Mouse (Mus musculus) activated CD4-positive, CD25-positive, alpha-beta regulatory T cell, adult 4 months (primary cell): ENCODE measurements around the gene Fig4. TPM values are rescaled to one million over a fixed set of nuclear protein-coding genes. Genes with fewer than 3 reads are reported as not detected.

ENCODE experiments used
- ATAC-seq: one replicate; pipeline ENCODE4 v1.8.0; 2017
- polyA plus RNA-seq, 2 experiments: library from polyadenylated mRNA; unstranded; fragments of 100-300 nt; shearing (Covaris generic); gene quantifications; one replicate each; pipeline ENCODE4 v1.2.1; 2017

Fig4 gene
- 10 to 100 TPM in 1 of 2 experiments, 1 to 10 TPM in 1; 9.9 to 13.1 TPM for polyA plus RNA-seq

DNA sequence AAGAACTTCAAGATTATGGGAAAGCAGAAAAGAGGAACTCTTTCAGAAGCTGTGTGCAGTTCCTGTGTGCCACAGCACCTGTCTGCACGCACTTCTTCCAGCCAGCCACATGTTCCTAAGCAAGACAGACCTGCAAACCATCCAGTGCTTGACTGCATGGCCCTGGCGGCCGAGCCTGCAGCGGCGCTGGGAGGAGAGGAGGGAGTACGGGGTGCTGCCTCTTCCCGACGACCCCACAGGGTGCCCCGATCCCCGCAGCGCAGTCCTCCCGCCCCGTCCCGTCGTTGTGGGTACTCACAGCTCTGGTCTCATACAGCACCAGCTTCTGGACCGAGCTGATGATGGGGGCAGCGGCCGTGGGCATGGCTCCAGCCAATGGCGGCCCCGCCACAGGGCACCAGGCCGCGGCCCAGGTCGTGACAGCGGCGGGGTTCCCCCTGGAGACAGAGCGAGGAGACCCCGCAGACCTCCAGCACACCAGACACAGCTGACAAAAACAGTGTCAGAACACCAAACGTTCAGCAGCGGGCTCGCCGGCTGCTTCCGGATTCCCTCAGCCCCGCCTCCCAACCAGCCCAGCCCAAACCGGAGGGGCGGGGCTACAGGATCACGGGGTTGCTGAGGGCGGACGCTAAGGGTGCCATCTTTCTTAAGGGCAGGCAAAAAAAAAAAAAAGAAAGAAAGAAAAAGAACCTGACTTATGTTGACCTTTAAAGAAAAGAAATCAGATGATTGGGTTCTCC is at the start of gene Fig4:
Fig4 (minus strand) TSS at position 572 of the 743 bp plus-strand sequence.
- peak; percentile 87 for ATAC-seq

DNA sequence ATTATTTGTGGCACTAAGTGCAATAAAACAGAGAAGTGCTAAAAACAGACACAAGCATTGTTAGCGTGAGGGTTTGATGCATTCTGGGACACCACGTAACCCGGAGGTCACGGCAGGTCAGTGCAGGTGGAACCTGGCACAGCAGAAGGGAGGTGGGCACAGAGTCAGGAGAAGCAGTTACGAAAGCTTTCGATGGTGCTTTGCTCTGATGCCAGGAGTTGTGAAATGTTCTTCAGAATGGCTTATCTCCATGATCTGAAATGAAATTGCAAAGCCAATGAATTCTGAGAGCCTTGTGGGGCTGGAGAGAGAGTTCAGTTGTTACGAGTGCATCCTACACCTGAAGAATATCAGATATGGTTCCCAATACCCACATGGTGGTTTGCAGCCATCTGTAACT is 38.3 kb upstream of the Fig4 start:
- no peak for ATAC-seq

DNA sequence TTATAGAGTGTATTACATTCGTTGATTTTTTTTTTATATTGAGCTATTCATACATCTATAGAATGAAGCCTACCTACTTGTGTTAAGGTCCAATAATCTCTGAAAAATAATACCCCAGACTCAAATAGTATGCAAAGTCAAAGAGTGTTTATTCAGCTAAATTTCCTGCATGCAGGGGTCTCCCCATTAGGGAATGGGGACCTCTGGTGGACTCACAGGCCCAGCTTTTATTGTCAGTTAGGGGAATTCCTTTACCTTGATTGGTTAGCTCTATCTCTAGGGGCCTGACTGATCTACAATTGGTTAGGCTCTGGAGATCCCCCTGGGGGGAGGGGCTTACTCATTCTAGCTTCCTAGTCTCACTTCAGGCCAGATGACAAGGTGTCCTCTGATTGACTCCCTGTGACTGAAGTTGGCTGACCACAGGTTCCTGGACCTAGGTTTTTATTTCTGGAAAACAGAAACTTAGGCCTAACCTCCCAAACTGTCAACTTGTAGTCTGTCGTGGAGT is 29.5 kb upstream of the Fig4 start:
- no peak for ATAC-seq

DNA sequence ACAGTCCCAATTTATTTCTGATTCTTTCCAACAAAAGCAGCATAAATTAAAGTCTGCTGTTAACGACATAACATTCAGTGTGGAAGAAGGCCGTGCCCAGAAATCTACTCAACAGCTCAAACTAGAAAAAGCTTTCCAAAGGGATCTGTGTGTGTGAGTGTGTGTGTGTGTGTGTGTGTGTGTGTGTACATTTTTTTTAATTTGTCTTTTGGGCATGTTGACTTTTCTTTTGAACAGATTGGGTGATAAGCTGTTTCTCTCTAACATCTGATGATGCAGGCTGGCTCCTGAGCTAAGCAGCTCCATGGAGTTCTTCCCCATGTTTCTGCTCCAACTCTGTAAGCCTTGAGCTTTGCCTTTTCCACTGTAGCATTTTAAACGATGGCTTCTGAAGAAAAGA is 12.8 kb upstream of the Fig4 start:
- no peak for ATAC-seq

DNA sequence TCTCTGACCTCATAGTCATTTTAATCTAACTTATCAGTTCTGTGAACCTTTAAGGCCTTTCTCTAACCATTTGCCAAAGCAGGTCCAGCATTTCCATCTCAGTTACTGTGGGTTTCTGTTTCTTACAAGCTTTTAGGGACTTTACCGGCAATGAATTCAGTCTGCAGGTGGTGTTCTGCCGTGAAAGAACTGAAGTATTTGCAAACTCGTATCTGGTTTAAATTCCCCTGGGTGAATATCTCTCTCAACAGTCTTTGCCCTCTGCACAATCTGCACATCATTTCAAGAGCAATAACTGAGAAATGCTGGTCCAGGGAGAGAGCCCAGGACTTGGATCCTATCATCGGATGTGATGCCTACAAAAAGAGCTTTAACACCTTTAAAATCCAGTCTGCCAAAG is 5.1 kb upstream of the Fig4 start:
- no peak for ATAC-seq

DNA sequence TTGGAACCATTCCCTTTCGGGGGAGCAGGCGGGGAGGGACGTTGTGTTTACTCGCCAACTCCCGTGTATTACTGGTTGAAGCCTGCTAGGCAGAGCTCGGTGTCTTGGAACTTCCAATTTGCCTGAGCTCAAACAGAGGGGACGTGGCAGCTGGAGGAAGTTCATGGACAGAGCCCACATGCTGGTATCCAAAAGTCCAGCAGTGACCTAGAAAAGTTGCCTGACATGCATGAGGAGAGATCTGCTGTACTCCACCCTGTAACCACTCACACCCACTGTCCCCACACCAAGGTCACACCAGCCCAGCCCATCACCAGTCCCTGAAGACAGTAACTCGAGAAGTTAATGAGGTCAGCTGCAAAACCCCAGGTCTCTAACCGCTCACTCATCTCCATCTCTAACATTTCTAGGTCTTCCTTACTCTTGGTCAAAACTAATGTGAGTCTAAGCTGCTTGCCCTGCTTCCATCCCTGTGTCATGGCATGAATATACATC is 1.9 kb upstream of the Fig4 start:
- no peak for ATAC-seq

DNA sequence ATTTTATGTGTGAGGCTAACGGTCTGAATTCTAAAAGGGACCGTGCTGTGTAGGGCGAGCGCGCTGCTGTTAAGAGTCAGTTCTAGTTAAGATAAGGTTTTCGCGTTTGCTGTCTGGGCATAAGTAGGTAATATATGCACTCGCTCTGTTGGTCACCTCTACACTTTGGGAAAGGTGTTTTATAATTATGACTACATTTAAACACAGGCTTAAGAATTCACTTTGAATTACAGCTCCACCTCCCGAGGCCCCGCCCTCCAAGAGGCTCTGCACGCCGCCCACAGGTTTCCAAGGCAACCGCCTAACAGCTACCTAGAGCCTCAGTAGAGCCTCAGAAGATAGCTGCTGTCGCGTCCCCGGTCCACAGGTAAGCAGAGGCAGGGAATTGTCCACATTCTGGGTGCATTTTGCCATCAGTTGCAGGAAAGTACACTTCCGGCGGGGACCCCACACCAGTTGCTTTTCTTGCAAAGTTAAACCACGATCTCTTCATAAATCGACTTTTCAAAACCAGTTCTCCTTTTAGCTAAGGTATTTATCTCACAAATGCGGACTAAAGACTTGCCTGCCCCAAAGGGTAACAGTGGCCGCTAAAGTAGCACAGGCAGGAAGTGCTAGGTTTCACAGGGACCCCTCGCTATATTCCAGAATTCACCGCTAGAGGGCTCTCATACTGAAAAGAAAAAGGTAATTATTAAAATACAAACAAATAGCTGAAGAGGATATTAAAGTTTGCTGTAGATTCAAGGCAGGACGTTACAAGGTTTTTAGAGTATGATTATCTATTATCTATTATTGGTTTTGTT is 782 bp upstream of the Fig4 start, which contains the start of gene Ak9:
Ak9 (plus strand) TSS at position 342 of the 806 bp plus-strand sequence.
- peak; percentile 81 for ATAC-seq

DNA sequence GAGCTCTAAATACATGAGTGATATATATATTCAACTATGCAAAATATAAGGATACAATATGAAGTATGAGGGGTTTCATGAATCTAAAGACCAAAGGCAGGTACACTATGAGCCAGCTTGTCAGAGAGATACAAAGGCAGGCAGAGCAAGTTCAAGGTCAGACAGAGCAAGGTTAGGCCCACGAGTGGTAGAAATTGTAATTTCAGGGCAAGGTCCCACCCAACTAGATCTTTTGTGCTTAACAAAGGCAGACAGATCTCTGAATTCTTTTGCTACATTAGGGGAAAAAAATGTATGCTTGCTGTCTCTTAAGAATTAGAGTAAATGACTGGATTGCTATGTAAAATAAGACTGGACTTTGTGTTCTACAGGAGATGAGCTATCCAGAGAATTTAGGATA is 2.9 kb downstream of the Fig4 start:
- ATAC-seq = no peak

DNA sequence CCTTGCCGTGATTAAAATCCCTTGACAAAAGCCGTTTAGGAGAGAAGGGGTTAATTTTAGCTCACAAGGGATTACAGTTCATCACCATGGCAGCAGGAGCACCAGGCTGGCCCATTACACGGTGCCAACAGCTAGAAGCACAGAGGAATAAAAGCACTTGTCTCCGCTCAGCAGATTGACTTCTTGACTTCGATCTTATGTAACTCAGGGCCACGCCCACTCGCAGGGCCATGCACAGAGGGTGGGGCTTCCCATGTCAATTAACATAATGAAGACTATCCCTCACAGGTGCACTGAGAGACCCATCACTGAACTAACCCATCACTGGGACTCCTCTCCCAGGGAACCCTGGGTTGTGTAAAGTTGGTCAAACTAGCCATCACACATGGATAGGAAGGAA is 7.9 kb downstream of the Fig4 start:
- no peak for ATAC-seq

DNA sequence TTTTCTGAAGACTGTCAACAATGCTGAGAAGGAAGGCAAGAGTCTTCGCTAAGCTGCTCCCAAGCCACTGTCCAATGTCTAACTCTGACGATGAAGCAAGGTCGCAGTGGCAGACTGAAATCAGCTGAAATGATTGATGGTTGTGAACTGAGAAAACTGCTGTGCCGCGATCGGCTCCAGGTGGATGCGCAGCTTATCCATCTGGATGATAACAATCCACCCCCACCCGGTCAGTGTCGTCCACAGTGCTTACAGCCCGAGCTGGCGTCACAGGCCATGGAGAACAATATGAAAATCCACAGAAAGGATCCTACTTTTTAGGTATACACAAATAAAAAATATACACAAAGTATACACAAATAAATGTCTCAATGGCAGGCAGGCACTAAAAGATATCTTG is 8.3 kb downstream of the Fig4 start:
- no peak for ATAC-seq

DNA sequence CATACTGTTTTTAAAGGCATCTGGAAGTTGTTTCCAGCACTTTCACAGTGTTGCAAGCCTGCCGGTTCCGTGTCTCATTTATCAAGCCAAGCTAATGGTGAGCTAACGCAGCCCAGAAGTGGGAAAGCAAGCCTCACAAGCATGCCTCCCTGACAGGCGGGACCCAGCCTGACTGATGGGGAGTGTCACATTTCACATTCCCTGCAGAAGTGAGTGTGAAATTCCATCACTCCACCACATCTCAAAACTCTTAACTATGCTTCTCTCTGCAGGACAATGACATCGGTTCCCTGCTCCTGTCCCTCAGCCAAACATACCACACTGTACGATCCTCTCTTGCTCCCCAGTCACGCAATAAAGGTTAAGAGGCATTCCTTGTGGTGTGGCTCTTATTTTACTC is 10.0 kb downstream of the Fig4 start:
- no peak for ATAC-seq

DNA sequence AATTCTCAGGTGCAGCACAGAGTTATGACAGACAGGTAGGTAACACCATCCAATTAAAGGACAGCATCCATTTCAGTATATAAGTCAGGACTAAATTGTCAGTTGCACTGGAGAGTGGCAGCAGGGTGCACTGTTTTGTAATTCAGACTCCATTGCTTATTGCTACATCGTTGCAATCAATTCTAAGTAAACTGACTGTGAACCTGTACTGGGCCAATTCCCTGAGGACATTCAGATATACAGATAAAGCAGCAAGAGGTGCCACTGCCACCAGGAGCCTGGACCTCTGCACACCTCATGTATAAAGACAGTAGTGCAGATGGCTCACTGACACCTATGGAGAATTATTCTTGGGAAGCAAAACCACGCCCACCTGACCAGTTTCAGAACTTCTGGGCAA is 12.0 kb downstream of the Fig4 start:
- ATAC-seq = no peak

DNA sequence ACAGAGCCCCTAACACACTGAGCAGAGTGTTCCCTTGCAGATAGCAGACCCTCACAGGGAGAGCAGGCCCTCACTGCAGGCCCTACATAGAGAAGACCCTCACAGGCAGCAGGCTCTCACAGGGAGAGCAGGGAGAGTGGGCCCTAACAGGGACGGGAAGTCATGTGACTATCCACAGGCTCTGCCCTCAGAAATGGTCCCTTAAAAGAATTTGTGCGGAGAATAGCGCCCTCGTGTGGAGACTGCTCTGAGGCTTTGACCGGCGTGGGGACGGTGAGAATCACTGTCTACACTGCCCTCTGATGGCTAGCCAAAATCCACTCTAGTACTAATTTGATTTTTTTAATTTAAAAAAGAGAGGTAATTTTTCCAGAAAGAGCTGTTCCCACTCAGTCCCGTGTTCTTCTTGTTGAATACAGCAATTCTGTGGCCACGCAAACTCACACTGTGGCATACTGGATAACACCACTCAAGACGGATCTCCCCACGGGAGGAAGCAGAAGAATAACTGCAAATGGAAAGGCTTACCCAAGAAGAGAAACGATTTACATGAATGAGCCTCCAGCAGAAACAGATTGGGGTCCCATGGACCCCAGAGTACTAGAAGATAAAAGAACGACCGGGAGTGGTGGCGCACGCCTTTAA is 14.2 kb downstream of the Fig4 start:
- peak; percentile 83 for ATAC-seq

DNA sequence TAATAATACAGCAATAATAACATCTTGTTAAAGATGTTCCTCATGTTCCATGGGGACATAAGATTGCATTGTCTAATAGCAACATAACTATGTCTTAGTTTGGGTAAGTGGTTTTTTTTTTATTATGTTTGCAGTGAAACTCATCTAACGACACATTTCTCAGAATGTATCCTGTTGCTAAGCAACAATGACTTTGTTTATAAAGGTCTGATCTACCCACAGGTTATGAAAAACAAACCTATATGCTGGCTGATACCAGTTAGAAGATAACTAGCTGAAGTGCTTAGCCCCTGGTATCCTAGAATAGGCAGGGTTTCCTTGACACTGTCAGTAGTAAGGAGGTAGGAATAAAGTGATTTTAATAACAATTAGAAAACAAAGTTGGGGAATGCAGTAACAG is 15.0 kb downstream of the Fig4 start:
- ATAC-seq = peak; percentile 64

DNA sequence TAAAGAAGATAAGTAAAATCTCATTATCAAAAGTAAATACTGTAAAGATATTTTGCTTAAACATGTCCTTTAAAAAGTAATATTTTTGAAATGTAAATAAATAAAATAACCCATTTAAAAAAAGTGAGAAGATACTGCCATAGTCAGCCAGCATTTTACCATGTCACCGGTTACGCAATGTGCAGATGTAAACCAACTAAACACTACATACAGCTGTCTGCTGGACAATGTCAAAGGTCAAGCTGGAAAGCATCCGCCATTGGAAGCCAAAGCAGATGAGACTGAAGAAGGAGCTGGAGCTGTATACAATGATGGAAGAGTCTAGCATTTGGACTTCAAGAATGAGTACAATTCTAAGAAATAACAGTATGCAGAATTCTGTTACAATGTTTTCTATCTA is 15.4 kb downstream of the Fig4 start:
- no peak for ATAC-seq

DNA sequence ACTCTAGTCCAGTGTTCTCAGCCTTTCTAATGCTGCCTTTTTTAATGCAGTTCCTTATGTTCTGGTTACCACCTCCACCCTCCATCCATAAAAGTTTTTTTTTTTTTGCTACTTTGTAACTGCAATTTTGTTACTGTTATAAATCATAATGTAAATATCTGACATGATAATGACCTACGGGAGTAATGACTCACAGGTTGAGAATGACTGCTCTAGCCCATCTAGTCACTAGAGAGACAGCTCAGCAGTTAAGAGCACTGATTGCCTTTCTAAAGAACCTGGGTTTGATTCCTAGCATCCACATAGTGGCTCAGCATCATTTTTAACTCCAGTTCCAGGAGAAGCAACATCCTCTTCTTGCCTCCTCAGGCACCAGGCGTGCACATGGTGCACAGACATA is 21.0 kb downstream of the Fig4 start:
- ATAC-seq = no peak

DNA sequence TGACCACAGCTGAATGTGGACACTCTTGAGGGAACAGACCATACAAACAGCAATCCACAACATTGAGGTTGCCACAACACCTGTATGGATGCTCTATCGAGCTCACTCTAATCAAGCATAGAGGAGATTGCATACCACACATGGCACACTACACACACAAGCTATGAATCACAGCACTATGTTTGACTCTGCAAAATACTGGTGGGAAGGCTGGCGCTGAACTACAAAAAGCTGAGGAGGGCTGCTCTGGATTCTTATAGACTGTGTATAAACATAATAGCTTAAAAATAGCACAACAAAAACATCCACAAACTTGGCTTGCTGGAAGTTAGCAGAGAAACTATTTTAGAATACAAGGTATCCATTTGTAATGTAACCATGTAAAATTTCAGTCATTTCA is 22.3 kb downstream of the Fig4 start:
- no peak for ATAC-seq

DNA sequence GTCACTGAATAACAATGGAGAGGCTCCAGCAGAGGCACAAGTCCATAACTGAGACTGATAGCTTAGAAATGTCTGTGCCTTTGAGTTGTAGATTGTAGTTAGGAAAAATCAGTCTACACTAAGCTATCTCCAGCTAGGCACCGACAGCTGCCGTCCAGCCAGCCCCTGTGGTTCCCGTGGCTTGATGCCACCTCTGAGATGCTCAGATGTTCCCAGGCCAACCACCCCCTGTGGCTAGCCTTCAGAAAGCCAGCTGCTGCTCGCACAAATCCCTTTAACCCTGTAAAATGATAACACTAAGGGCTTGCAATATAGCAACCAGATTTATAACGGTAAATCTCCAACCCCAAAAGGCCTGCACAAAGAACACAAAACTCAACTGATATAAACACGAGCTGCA is 22.9 kb downstream of the Fig4 start:
- no peak for ATAC-seq

DNA sequence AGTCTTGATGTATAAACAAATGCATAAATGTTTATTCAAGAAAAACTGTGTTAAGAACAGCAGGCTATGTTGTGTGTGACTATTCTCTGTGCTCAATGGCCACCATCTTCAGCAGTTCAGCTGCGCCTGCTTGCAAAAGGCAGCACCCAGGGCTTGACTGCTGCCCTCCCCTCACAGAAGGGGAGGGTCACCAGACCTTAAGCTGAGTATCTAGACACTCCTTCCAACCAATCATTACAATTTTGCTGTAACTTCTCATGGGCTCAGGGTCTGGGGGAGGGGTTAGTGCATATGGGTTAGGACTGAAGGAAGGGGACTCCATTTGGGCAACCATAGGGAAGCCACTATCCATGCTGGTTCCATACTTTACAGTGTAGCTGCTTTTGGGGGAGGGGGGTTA is 24.3 kb downstream of the Fig4 start:
- ATAC-seq = no peak

DNA sequence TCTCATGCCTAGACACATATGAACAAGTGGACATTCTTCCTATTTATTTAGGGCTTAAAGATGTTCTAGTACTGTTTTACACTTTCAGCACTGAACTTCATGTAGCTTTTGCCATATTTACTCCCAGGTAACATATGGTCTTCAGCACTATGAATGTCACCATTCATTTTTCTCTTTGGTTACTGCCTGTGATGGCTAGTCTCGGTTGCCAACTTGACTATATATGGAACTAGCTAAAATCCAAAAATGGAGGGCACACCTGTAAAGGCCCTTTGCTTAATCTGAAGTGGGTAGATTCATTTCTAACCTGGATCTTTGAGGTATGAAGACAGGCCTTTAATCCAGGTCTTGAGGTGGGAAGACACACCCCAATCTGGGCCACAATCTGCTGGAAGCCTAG is 28.2 kb downstream of the Fig4 start:
- ATAC-seq = no peak

DNA sequence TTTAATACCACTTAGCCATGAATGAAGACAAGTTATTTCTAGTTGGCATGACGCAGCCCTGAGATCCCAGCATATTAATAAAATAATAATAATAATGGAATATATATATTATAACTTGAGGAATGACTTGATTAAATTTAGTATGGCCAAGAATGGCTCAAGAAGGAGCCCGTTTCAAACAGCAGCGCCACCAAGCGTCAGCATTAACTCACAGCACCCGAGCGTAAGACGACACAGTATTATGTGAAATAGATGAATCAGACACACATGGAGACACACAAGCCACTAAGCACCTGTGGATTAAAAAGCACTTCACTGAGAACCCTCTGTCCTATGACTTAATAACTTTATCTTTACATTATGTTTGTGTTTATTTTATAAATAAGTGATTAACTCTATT is 31.2 kb downstream of the Fig4 start:
- no peak for ATAC-seq

DNA sequence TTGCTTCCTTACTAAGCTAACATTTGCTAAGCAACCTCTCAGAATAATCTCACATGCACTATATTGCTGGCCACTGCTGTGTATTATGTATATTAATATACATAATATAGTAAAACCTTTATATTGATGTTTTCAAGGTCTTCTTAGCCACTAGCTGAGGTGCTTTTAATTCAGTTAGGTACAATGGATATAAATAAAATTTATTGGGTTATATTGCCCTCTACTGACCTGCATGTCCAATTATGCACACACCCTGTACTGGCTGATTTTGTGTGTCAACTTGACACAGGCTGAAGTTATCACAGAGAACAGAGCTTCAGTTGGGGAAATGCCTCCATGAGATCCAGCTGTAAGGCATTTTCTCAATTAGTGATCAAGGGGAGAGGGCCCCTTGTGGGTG is 41.2 kb downstream of the Fig4 start:
- ATAC-seq = no peak

DNA sequence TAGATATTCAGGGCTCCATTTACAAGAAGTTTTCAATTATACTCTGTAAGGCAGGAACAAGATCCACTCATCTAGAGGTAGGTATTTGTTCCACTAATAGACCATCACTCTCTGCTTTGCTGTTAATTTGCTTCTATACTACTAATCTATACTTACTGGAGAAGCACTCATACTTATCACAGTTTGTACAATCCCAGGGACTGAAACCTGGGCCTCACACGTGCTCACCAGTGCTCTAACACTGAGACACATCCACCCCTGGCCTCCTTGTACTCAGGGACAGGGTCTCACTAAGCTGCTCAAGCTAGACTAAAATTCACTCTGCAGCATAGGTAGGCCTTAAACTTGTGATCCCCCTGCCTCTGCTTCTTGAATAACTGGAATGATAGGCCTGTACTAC is 41.8 kb downstream of the Fig4 start:
- no peak for ATAC-seq
